Mouse (Mus musculus) gastrocnemius, adult 8-10 months (tissue): ENCODE data around the gene Mdm2. TPM values are rescaled to one million over a fixed set of nuclear protein-coding genes. Genes with fewer than 3 reads are reported as not detected.

Source experiments
- DNase-seq, 2 experiments: peaks; one replicate each; pipeline ENCODE4 v3.0.0; 2022; ENCODE audit warnings: low spot score in 2 of 2
- total RNA-seq, 4 experiments: library from RNA; stranded (reverse); gene quantifications; 2 replicates each; pipeline ENCODE4 v1.2.4; 2022

Mdm2 gene
- total RNA-seq, 4 experiments from 2014 or later = 44.3 to 55.1 (median 51.2) TPM

DNA sequence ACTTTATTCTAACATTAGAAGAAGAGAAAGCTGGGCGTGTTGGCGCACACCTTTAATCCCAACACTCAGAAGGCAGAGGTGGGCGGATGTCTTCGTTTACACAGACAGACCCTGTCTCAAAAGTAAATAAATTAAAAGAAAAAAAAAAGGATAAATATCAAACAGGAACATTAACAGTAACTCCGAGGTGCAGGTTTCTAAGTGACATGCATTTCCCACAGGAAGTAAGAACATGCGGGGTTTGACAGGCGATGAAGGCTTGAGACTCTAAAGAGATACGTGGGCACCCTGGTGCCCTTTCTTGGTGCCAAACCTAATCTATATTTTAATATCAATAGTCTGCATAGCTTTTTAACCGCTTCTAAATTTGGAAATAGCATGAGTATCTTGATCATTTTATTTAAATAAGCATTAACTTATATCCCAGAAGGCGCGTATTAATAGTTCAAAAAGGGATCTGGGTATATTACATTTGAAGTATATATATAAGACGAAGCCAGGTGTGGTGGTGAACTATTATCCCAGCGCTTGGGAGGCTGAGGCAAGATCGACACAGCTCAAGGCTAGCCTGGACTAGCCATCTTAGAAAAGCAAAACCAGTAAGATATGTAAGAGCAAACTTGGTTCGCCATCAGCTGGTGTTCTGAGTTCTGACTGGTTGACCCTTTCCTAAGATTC lies 25.2 kb downstream of the Mdm2 start:
- no peak for DNase-seq

DNA sequence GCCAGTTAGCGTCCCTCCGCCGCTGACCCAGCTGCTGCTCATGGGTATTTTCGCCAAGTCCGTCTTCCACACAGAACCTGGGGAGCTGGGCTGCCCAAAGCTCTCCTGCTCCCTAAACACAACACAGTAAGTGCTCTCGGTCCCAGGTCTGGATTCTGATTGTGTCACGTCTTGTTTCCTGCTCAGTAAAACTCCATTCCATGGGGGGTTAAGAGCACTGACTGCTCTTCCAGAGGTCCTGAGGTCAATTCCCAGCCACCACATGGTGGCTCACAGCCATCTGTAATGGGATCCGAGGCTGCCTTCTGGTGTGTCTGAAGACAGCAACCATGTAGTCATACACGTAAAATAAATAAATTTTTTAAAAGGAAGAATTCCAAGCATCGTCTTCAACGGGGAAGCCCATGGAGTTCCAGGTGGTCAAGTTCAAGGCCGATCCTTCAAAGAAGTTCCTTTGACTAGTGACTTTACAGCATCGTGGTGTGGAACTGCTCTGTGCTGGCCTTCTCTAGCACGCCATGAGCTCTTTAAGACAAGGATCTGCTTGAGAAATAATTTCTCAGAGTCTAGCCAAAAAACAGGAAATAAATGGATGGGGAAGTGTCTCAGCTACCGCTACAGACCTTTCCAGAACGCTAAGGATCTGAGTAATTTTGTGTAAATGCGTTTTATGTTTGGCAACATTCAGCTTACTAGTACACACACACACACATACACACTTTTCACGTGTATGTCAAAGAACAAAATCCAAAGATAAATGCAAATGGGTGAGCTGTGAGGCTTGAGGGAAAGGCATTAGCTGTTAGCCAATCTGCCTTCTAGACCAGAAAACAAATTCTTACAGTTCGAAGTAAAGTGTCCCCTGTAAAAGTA lies 26.0 kb downstream of the Mdm2 start:
- DNase-seq = no peak

DNA sequence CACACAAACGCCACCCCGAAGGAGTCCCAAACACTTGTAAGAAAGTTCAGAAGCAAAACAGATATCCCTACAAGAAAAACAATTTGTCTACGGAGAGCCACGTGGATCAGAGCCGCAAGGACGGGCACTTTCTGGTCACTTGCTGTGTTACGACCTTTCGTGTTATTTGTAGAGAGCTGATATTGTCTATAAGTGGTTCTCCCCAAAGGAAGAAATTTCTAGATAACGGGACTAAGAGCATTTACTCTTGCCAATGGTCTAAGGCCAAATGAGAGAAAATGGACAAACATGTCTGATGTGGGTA lies 26.9 kb downstream of the Mdm2 start:
- no peak for DNase-seq

DNA sequence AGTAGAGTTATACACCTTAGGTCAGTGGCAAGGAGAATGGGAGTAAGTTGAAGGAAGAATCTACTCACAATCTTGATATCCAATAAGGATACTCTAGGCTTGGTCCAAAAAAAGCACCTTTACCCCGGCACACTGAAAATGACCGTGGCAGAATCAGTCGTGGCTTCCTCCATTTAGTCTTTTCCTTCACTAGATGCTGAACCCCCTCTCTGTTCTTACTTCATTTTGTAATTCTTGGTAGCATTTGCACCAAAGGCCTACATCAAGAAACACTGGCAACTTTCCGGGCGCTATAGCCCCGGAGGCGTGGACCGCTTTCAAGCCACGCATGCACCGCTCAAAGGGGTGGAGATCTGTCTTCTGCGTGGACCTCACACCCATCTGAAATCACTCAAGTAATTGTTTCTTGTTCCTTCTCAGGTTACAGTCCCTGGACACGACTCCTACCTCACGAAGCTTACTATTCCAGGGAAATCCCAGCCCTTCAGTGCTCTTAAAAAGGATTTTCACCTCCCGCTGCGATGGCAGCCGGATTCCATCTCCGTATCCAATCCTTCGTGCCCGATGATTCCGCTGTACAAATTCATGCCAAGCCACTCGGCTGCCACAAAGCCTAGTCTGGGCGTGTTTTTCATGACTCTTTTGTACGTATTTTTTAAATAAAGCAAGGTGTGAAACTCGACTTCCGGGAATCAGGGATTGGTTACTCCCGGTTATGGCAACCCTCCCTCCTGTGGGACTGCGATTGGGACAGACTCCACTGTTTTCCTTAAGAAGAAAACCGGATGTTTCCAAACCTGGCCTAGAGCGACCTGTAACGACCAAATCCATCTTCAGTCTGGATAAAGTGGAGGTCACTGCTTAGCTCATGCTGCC lies 27.5 kb downstream of the Mdm2 start:
- DNase-seq = no peak

DNA sequence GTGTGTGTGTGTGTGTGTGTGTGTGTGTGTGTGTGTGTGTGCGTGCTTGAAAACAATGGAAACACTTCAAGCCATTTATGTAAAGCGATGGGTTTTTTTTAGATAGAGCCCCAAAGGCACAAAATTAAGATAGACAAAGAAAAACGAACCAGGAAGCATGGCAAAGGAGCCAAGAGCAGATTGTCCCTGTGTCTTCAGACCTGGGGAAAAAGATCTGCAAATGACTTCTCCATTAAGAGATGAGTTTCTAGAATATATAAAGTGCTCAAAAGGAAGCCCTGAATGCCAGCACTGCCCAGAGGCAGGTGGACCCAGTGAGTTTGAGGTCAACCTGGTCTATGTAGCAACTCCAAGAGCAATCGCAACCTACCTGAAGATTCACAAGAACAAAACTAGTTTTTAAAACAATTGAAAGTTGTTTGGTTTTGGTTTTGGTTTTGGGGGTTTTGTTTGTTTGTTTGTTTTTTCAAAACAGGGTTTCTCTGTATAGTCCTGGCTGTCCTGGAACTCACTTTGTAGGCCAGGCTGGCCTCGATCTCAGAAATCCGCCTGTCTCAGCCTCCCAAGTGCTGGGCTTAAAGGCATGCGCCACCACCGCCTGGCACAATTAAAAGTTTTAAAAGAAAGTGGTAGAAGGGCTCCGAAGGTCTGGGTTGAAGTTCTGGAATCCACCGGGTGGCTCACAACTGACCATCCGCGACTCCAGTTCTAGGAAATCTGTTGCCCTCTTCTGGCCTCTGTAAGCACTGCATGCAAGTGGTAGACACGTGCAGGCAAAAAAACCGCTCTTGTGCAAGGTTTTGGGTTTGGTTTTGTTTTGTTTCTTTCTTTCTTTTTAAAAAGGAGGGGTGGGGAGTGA lies 28.3 kb downstream of the Mdm2 start:
- DNase-seq = no peak

DNA sequence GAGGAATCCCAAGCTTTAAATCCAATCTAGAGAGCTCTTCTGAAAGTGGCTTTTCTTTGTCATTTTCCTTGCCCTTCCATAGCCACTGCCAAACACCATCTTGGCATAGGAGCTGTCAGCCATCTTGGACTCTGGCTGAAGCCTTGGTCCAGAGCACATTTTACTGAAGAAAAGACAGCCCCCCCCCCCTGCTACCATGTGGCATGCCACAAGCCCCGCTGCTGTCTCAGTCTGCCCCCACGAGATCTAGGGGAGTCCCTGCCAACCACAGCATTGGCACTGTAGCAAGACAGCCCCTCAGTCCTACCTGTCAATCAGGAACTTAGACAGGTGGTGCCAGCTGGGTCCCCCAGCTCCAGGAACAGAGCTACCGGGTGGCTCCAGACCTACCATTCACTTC lies 29.0 kb downstream of the Mdm2 start:
- DNase-seq = no peak

DNA sequence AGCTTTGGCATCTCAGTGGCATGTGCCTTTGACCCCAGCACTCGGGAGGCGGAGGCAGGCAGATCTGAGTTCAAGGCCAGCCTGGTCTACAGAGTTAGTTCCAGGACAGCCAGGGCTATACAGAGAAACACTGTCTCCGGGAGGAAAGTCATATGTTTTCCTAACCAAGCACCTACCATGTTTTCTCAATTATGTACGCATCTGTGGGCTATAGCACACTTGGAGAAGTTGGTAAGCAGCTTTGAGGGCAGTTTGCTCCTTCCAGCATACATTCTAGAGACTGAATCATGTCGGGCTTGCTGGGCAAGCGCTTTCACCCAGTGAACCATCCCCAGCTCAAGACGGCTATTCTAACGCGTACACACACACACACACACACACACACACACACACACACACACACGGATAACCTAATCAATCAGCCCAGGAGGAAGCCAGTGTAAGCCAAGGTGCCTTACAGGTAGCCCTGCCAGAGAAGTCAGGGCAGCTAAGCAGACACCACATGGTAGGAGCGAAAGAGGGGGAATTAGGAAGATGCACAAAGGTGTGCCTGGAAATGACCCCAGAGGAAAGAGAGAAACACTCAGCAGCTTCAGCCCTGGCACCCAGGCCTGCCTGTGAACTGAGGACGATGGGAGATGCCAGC lies 29.6 kb downstream of the Mdm2 start:
- no peak for DNase-seq

DNA sequence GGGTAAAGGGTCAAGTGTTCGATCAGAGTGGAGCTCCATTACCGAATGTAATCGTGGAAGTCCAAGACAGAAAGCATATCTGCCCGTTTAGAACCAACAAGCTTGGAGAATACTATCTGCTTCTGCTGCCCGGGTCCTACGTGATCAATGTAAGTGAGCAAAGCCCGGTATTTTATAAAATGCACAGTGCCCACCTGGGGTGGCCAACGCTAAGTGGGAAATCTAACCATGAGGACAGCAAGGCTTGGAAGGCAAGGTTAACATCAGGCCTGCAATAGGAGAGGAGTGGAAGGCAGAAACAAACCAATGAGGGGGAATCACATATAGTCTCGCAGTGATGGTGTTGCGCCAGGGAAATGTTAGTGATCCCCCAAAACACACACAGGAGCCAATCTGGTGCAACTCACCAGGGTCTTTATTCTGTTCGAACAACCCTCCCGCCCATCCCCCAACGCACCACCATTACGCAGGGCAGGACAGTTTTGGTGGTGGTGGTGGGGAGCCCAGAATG lies 30.5 kb downstream of the Mdm2 start:
- no peak for DNase-seq

DNA sequence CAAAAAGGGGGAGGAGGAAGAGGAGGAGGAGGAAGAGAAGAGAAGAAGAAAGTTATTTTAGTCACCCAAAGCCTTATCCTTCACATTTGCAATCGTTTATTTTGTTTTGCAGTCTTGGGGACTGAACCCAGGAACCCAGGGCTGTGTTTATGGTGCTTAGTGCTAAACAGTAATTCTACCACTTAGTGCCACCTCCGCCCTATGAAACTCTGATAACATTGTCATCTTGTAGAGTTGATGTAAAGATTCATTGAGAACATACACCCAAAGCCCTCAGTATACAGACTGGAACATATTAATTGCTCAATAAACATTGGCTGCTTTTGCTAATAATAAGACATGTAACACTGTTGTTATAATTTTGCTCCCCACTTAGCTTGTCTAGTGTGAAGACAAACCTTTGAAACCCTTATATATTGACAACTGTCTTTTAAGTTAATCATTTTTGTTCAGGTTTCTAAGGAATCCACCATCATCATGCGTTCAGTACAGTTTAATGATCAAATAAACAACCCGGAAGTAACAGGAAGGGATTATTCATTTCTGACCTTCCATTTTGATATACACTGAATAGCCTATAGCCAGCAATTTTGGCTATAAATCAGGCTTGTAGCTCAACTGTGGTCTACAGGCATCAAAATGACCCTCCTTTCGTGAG lies 31.4 kb downstream of the Mdm2 start:
- no peak for DNase-seq

DNA sequence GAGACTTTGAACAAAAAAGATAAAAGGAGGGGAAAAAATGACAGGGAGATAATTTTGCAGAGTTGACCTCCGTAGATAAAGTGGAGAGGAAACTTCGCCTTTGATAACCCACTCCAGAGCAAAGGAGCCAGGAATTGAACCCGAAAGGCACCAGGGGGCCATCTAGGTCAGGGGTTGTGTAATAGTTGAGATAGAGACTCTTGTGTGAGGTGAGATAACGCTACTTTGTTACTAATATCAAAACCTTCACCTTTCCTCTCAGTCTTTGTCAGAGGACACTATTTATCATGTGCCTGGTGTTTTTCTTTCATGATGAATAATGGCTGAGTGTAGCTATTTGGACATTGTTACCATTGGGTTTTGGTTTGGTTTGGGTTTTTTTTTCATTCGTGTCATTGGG lies 32.2 kb downstream of the Mdm2 start:
- DNase-seq = no peak

DNA sequence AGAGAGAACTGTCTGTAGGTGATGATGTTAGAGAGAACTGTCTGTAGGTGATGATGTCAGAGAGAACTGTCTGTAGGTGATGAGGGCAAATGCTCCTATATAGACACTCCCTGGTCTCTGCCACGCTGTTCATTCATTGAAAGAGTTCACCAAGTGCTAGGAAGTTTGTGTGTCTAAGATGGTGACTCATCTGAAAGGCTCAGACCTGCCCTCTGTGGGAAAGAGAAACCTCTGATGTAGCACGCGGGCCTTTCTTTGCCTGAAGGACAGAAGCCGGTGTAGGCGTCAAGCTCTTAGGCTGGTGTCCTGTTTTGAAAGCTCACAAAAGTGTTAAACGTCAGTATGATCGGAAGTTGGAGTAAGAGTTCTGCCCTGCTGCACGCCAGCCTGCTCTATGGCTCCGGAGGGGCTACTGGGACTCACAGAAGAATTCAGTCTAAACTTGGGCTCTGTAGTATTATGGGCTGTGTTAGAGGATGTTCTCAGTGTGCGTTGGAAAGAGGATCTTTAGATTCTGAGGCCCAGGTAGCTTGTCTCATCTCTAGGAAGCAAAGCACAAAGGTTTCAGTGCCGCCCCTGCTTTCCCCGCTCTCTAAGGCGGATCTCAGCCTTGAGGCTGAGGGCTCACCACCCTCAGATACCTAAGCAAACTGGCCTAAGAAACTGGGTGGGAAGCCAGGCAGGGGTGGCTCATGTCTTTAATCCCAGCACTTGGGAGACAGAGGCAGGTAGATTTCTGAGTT lies 32.9 kb downstream of the Mdm2 start:
- no peak for DNase-seq

DNA sequence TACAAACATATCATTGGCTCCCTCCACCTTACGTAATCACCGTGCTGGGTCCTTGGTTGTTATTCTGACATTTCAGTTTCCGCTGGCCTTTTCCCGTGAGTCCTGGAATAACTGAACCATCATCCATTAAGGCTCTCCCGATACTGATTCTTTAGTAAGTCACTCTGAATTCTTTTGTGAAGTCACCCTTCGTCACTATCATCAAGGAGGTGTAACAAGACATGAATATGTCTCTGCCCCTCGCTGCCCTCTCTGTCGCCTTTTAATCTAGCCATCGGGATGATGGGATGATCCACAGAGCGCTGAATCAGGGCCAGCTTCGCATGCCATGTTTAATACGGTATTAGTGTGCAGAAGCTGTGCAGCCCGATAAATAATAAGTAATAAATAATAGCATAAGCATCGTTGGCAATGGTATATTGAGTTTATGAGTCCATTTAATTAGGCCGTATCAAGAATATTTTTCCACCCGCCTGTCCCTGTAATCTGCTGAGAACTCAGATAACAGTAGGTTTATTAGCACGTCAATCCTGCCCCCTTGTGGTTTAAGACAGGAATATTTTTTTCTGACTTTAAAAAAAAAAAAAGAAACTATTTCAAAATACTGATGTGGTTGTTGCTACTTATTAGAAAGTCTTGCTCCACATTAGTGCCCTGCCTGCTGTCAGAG lies 33.8 kb downstream of the Mdm2 start:
- no peak for DNase-seq

DNA sequence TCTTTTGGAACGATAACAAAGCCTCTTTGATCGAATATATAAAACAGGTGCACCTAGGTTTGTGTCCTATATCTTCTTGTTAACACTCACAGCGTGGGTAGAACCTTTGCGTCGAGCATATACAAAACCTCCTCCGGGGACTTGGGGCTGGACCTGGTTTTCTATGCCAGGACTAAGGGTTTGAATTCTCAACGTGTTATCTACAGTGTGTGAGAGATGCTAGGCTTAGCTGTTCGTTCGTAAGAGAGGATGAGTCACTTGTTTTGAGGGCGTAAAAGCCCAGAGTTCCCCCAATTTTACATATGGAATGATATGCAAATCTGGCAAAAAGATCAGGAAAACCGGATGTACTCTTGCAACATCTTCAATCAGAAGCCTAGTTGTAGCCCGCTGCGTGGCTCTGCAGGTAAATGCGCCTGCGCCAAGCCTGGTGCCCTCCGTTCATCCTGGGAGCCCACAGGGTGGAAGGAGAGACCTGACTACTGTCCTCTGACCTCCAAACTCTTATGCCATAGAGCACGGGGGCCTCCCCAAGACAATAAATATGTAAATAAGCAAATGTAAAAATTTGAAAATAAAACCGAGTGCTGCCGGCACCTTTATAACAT lies 34.4 kb downstream of the Mdm2 start:
- no peak for DNase-seq

DNA sequence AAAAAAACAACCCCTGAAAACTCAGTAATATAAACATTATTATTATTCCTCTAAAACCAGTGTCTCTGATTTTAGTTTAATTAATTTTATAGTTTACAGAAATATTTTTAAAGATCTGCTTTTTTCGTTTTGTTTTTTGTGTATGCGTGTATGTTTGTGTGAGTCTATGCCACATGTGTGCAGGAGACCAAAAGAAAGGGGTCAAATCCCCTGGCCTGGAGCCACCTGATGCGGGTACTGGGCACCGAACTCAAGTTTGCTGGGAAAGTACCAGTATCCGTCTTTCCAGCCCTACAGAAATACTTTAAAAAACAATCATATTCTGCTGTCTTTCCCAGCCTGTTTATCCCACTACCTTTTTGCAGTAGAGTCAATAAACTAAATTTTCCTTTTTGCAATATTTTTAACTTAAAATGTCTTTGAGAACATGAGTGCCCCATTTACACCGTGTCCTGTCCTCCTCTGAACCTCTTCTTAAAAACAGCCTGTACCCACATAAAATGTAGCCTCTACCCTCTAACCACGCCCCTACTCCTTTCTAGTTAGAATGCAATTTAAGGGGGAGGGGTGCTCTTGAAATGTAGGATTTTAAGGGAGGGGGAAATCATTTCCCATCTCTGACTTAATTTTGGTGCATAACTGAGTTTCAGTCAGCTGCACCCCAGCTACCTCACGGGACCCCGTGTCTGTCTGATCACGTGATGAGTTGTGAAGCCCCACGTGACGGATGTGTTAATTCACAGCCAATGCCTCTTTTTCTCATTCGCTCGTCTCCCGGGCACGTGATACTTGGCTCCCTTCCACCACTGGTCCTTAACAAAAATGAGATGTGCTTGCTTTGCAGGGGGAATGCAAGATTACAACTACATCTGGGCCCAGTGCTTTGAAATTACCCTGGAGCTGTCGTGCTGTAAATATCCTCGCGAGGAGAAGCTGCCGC lies 35.2 kb downstream of the Mdm2 start:
- DNase-seq = peak in 1 of 2 experiments; percentile 9

DNA sequence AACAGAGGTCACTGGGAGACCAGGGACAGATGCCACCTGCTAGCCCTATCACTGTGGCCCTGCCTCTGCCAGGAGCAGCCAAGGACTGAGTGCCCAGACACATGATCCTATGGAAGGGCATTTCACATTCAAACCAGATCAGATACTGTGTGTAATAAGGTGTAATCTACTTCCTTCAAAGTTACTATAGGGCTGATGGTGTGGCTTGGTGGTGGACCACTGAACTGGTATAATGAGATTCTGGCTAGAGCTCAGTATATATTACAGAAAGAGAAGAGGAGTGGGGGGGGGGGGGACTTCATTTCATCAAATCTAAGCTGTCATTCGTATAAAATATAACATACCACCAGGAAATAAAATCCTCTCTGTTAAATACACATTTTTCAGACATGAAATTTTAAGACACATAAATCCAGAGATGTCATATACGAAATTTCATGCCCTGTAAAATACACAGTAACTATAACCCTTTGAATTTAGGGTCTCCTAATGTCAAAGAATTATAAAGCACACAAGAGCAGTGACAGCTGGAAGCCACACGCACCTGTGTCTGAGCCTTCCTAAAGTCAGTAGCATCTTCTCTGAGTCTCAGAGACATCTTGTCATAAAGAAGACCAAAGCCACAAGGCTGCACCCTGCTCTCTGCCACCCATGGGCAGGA lies 36.1 kb downstream of the Mdm2 start:
- no peak for DNase-seq

DNA sequence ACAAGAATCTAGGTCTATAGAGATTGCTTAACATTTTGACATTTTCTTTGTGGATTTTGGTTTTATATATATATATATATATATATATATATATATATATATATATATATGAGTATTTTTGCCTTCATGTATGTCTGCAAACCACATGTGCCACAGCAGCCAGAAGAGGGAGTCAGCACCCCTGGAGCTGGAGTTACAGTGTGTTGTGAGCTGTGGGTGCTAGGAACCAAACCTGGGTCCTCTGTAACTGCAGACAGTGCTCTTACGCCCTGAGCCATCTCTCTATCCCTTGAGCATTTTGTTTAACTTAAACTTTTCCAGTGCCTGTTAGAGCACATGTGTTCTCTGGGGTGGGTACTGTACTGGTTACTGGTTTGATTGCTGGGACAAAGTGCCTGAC lies 36.6 kb downstream of the Mdm2 start:
- no peak for DNase-seq

DNA sequence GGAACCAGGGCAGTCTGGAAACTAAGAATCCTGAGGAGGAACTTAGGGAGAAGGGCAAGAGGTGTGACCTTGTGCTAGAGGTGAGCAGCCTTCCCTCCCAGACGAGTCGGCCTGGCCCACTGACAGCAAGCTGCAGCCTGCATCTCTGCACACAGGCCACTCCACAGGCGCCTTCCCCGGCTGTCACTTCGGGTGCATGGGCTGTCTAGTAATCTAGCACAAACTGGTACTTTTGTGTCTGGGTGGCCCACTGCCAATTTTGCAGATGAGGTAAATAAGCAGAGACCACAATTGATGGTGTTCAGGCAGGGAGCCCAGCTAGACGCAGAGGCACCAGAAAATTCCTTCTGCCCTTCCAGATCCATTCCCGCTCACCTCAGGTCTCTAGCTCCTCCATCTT lies 37.9 kb downstream of the Mdm2 start:
- no peak for DNase-seq
